ENCODE assay signal across 15 mouse cellular contexts in genomic region chr3:51082831-51083575, GRCm38 (mm10).
A peak's percentile ranks its signal among the peaks of the same experiment; 100 is the strongest.
DNase-seq lines count a peak whose midpoint lies in the region; ATAC-seq lines count a peak whose summit lies in the region.
"Had no signal": no experiment of that assay in that cellular context is flagged by ENCODE, and none has a peak within 500 bp of the region (broad histone marks: within the 10 kb centered on the region; RNA-seq: fewer than 3 reads in every experiment).

No protein-coding gene starts in this region.

- H3K27ac ChIP-seq in heart, embryonic 10.5 days: no peak overlapping the region
- H3K27ac ChIP-seq in heart, embryonic 11.5 days (ENCODE audit: low read depth, low read length): no peak overlapping the region
- peak overlapping the region; percentile 76 for H3K27ac ChIP-seq in neural tube, embryonic 13.5 days (replicated peaks)
- peak overlapping the region; percentile 74 for H3K27ac ChIP-seq in forebrain, embryonic 16.5 days (ENCODE audit: low read length)
- peak overlapping the region; percentile 67 for H3K27ac ChIP-seq in neural tube, embryonic 14.5 days (ENCODE audit: low read depth, low read length)
- H3K27ac ChIP-seq: liver, embryonic 13.5 days had no signal

- H3K4me2 ChIP-seq in heart, embryonic 11.5 days: no peak overlapping the region
- H3K4me2 ChIP-seq in neural tube, embryonic 13.5 days: no peak overlapping the region; the same call in 1 of the 2 replicates
- H3K4me2 ChIP-seq in forebrain, embryonic 16.5 days (ENCODE audit: low read length): peak overlapping the region; percentile 30
- no peak overlapping the region; the same call in 1 of the 2 replicates for H3K4me2 ChIP-seq in neural tube, embryonic 14.5 days (ENCODE audit: low read depth, low read length)
- H3K4me2 ChIP-seq: liver, embryonic 13.5 days had no signal

- peak; percentile 62 for DNase-seq in heart, embryonic 10.5 days (ENCODE audit: low spot score)
- no peak for DNase-seq in neural tube, embryonic 10.5 days (ENCODE audit: extremely low spot score, low spot score)
- no peak for DNase-seq in gastrocnemius, postnatal 36 days
- DNase-seq in urinary bladder, postnatal 36 days (ENCODE audit: low spot score in 2 of 2): no peak
- DNase-seq: kidney, adult 11 months; kidney, postnatal 14 days; liver, embryonic 13.5 days; lung, postnatal 10 days; thymus, adult 18-20 months had no signal

- 78% methylated on average over 11 of the region's 11 CpGs for WGBS in heart, embryonic 10.5 days
- 67% methylated on average over 11 of the region's 11 CpGs for WGBS in heart, embryonic 11.5 days (ENCODE audit: insufficient replicate concordance)
- WGBS in neural tube, embryonic 13.5 days: 63% methylated on average over 11 of the region's 11 CpGs
- 23% methylated on average over 11 of the region's 11 CpGs for WGBS in forebrain, embryonic 16.5 days
- 49% methylated on average over 11 of the region's 11 CpGs for WGBS in neural tube, embryonic 14.5 days

- H3K4me1 ChIP-seq in heart, embryonic 10.5 days: peaks cover 11% of the 10 kb centered on the region
- no peaks in the 10 kb centered on the region for H3K4me1 ChIP-seq in heart, embryonic 11.5 days (ENCODE audit: control insufficient read depth, insufficient read depth, low read length)
- peaks cover 48% of the 10 kb centered on the region for H3K4me1 ChIP-seq in neural tube, embryonic 13.5 days (replicated peaks)
- H3K4me1 ChIP-seq in forebrain, embryonic 16.5 days (replicated peaks; ENCODE audit: control insufficient read depth, insufficient read depth, low read length): peaks cover 26% of the 10 kb centered on the region
- peaks cover 19% of the 10 kb centered on the region for H3K4me1 ChIP-seq in neural tube, embryonic 14.5 days (ENCODE audit: control insufficient read depth, insufficient read depth, low read length)
- H3K4me1 ChIP-seq: liver, embryonic 13.5 days had no signal

- H3K27me3 ChIP-seq in heart, embryonic 10.5 days (ENCODE audit: insufficient read depth, poor library complexity, severe bottlenecking): no peaks in the 10 kb centered on the region
- H3K27me3 ChIP-seq in heart, embryonic 11.5 days (ENCODE audit: control insufficient read depth, insufficient read depth, low read length): no peaks in the 10 kb centered on the region
- H3K27me3 ChIP-seq in neural tube, embryonic 13.5 days: no peaks in the 10 kb centered on the region
- H3K27me3 ChIP-seq in forebrain, embryonic 16.5 days (replicated peaks; ENCODE audit: control insufficient read depth, insufficient read depth, low read length): no peaks in the 10 kb centered on the region
- H3K27me3 ChIP-seq in neural tube, embryonic 14.5 days (ENCODE audit: control insufficient read depth, insufficient read depth, low read length): no peaks in the 10 kb centered on the region
- H3K27me3 ChIP-seq: liver, embryonic 13.5 days; Patski had no signal

- no peak overlapping the region for H3K9ac ChIP-seq in heart, embryonic 11.5 days (ENCODE audit: low read depth, low read length)
- no peak overlapping the region for H3K9ac ChIP-seq in neural tube, embryonic 13.5 days
- H3K9ac ChIP-seq in forebrain, embryonic 16.5 days (replicated peaks; ENCODE audit: low read depth, low read length): 0 out of 2 replicates have a peak overlapping the region, but pooled peaks have one; percentile 22
- H3K9ac ChIP-seq in neural tube, embryonic 14.5 days (replicated peaks; ENCODE audit: low read depth, low read length): no peak overlapping the region
- H3K9ac ChIP-seq: liver, embryonic 13.5 days had no signal

- no peaks in the 10 kb centered on the region for H3K9me3 ChIP-seq in heart, embryonic 10.5 days
- H3K9me3 ChIP-seq in heart, embryonic 11.5 days (replicated peaks; ENCODE audit: control insufficient read depth, low read length): no peaks in the 10 kb centered on the region
- H3K9me3 ChIP-seq in neural tube, embryonic 13.5 days: no peaks in the 10 kb centered on the region
- H3K9me3 ChIP-seq in forebrain, embryonic 16.5 days (ENCODE audit: control insufficient read depth, low read length): no peaks in the 10 kb centered on the region
- H3K9me3 ChIP-seq in neural tube, embryonic 14.5 days (ENCODE audit: control insufficient read depth, low read length): no peaks in the 10 kb centered on the region
- H3K9me3 ChIP-seq: liver, embryonic 13.5 days had no signal

- no peak for ATAC-seq in heart, embryonic 11.5 days (replicated peaks; ENCODE audit: insufficient number of reproducible peaks, low FRiP score, low TSS enrichment)
- ATAC-seq in neural tube, embryonic 13.5 days (ENCODE audit: low read depth): peak; percentile 28; the same call in 1 of the 2 replicates
- peak; percentile 37 for ATAC-seq in forebrain, embryonic 16.5 days
- ATAC-seq in neural tube, embryonic 14.5 days (ENCODE audit: low read depth): peak; percentile 44; the same call in 1 of the 2 replicates
- ATAC-seq: Patski had no signal

- H3K4me3 ChIP-seq in heart, embryonic 10.5 days: no peak overlapping the region
- H3K4me3 ChIP-seq in heart, embryonic 11.5 days (ENCODE audit: low read depth, low read length): no peak overlapping the region
- no peak overlapping the region for H3K4me3 ChIP-seq in neural tube, embryonic 13.5 days
- no peak overlapping the region for H3K4me3 ChIP-seq in forebrain, embryonic 16.5 days (replicated peaks; ENCODE audit: low read length)
- no peak overlapping the region for H3K4me3 ChIP-seq in neural tube, embryonic 14.5 days (ENCODE audit: low read depth, low read length)
- H3K4me3 ChIP-seq: erythroblast, embryonic 14.5 days; liver, embryonic 13.5 days had no signal

- intact Hi-C loops in gastrocnemius, postnatal 36 days (cut with DNase I): no loop called here

- no peaks in the 10 kb centered on the region for H3K36me3 ChIP-seq in heart, embryonic 10.5 days
- no peaks in the 10 kb centered on the region for H3K36me3 ChIP-seq in heart, embryonic 11.5 days (ENCODE audit: control insufficient read depth, insufficient read depth, low read length)
- no peaks in the 10 kb centered on the region for H3K36me3 ChIP-seq in neural tube, embryonic 13.5 days
- no peaks in the 10 kb centered on the region for H3K36me3 ChIP-seq in forebrain, embryonic 16.5 days (ENCODE audit: control insufficient read depth, insufficient read depth)
- no peaks in the 10 kb centered on the region for H3K36me3 ChIP-seq in neural tube, embryonic 14.5 days (ENCODE audit: control insufficient read depth, insufficient read depth, low read length)
- H3K36me3 ChIP-seq: liver, embryonic 13.5 days had no signal

Comparison
In these comparisons a context has a peak if more than half of its experiments do, and no peak if none do; other contexts are left out.
1. H3K27ac ChIP-seq: peak in neural tube, embryonic 13.5 days (single experiment), forebrain, embryonic 16.5 days (single experiment) and neural tube, embryonic 14.5 days (single experiment); none in heart, embryonic 10.5 days (single experiment) and heart, embryonic 11.5 days (single experiment).